Mouse (Mus musculus): ENCODE measurements around the gene Notch1. TPM values are rescaled to one million over a fixed set of nuclear protein-coding genes. Genes with fewer than 3 reads are reported as not detected.

Notch1 gene
- polyA plus RNA-seq (2015; fragmentation: Nextera tagmentation; extraction: Ambion mirVana) = 12.1 and 12.9 TPM in 2 replicates

- Histone ChIP-seq H3K9me3 (replicated peaks; ENCODE audit: low read length) (no peaks in the 10 kb centered on the region), H3K27ac (peak within 1 kb of the TSS; percentile 70), H3K9ac (ENCODE audit: low read depth, low read length) (no peak within 1 kb of the TSS), H3K4me3 (replicated peaks; ENCODE audit: low read depth, low read length) (no peak within 1 kb of the TSS), H3K27me3 (ENCODE audit: insufficient read depth, low read length) (no peaks in the 10 kb centered on the region), H3K36me3 (ENCODE audit: insufficient read depth, low read length) (no peaks in the 10 kb centered on the region), H3K4me1 (replicated peaks; ENCODE audit: insufficient read depth, low read length) (peaks cover 20% of the 10 kb centered on the region), H3K4me2 (ENCODE audit: low read length) (peak within 1 kb of the TSS; percentile 38)
- peak; percentile 10; the same call in 1 of the 2 replicates for TF ChIP-seq CTCF (IDR thresholded peaks at IDR 0.05; ENCODE audit: low read depth)
- peak; percentile 61 for ATAC-seq (replicated peaks; ENCODE audit: low FRiP score, low read depth)
- DNase-seq (ENCODE audit: low spot score) = peak; percentile 78
- WGBS = 3% methylated on average over 12 of the region's 12 CpGs
Measured at GRCm38 (mm10) chr2:26516275-26516674, at the start of gene Notch1. Gene Notch1 (minus strand): TSS chr2:26516663.

DNA sequence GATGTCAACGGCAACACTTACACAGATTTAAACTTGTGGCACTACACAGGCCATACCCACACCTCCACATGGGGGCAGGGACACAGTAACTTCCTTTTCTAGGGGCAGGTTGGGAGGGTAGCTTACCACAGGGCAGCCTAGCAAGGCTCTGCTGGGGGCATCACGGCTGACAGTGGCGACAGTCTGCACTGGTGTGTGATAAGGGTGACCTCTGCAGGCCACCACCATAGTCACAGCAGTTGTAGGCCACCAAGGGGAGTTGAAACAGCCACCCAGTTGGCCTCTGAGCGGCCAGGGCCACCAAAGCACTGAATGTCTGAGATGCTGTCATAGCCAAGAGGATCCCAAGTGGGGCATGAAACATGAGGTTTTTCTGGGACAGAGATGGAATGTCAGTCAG lies 49.8 kb upstream of the Notch1 start:
- H3K4me3 ChIP-seq (replicated peaks; ENCODE audit: low read depth, low read length) = no peak overlapping the region
- H3K9me3 ChIP-seq (replicated peaks; ENCODE audit: low read length) = no peaks in the 10 kb centered on the region
- no peak for ATAC-seq (replicated peaks; ENCODE audit: low FRiP score, low read depth)
- peak; percentile 74 for TF ChIP-seq CTCF (IDR thresholded peaks at IDR 0.05; ENCODE audit: low read depth)
- no peaks in the 10 kb centered on the region for H3K27me3 ChIP-seq (ENCODE audit: insufficient read depth, low read length)
- no peak overlapping the region for H3K27ac ChIP-seq
- 20% methylated on average over 4 of the region's 4 CpGs for WGBS
- H3K9ac ChIP-seq (ENCODE audit: low read depth, low read length) = no peak overlapping the region
- no peaks in the 10 kb centered on the region for H3K36me3 ChIP-seq (ENCODE audit: insufficient read depth, low read length)
- 0 out of 2 replicates have a peak, but pooled peaks cover 3% of the 10 kb centered on the region for H3K4me1 ChIP-seq (replicated peaks; ENCODE audit: insufficient read depth, low read length)
- H3K4me2 ChIP-seq (ENCODE audit: low read length) = no peak overlapping the region
- DNase-seq (ENCODE audit: low spot score) = peak; percentile 70

GRCm38 (mm10) chr2:26561351-26562016 lies 45.0 kb upstream of the Notch1 start:
- peak; percentile 99 for TF ChIP-seq CTCF (IDR thresholded peaks at IDR 0.05; ENCODE audit: low read depth)
- H3K27me3 ChIP-seq (ENCODE audit: insufficient read depth, low read length) = no peaks in the 10 kb centered on the region
- 30% methylated on average over 6 of the region's 6 CpGs for WGBS
- H3K9me3 ChIP-seq (replicated peaks; ENCODE audit: low read length) = no peaks in the 10 kb centered on the region
- H3K4me3 ChIP-seq (replicated peaks; ENCODE audit: low read depth, low read length) = no peak overlapping the region
- ATAC-seq (replicated peaks; ENCODE audit: low FRiP score, low read depth) (peak; percentile 51; the same call in 1 of the 2 replicates), DNase-seq (ENCODE audit: low spot score) (peak; percentile 90)
- H3K4me1 ChIP-seq (replicated peaks; ENCODE audit: insufficient read depth, low read length) = no peaks in the 10 kb centered on the region
- no peak overlapping the region for H3K9ac ChIP-seq (ENCODE audit: low read depth, low read length)
- H3K4me2 ChIP-seq (ENCODE audit: low read length) = no peak overlapping the region
- no peak overlapping the region for H3K27ac ChIP-seq
- H3K36me3 ChIP-seq (ENCODE audit: insufficient read depth, low read length) = no peaks in the 10 kb centered on the region

DNA sequence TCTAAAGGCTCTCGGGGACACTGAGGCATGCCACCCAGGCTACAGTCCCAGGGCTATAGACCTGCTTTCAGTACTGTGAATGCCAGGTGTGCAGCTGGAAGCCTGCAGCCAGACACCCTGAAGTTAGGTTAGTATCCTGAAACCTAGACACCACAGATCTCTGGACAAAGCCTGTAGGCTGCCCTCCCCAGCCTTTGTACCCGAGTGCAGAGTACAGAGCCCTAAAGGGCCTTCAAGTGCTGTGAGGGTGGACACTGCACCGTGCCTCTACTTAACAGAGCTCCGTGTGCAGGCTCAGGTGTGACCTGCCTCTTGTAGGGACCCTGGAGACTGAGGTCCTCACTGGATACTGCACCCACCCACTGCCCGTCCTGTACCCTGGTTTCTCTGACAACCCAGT lies 44.0 kb upstream of the Notch1 start:
- ATAC-seq (replicated peaks; ENCODE audit: low FRiP score, low read depth) (no peak), DNase-seq (ENCODE audit: low spot score) (no peak)
- no peak for TF ChIP-seq CTCF (IDR thresholded peaks at IDR 0.05; ENCODE audit: low read depth)
- Histone ChIP-seq H3K4me2 (ENCODE audit: low read length) (no peak overlapping the region), H3K9me3 (replicated peaks; ENCODE audit: low read length) (no peaks in the 10 kb centered on the region), H3K27ac (no peak overlapping the region), H3K4me1 (replicated peaks; ENCODE audit: insufficient read depth, low read length) (no peaks in the 10 kb centered on the region), H3K9ac (ENCODE audit: low read depth, low read length) (no peak overlapping the region), H3K27me3 (ENCODE audit: insufficient read depth, low read length) (no peaks in the 10 kb centered on the region), H3K4me3 (replicated peaks; ENCODE audit: low read depth, low read length) (no peak overlapping the region), H3K36me3 (ENCODE audit: insufficient read depth, low read length) (no peaks in the 10 kb centered on the region)
- WGBS = 84% methylated on average over 5 of the region's 5 CpGs

GRCm38 (mm10) chr2:26556535-26556993 lies 40.1 kb upstream of the Notch1 start:
- no peak overlapping the region for H3K4me3 ChIP-seq (replicated peaks; ENCODE audit: low read depth, low read length)
- ATAC-seq (replicated peaks; ENCODE audit: low FRiP score, low read depth) (no peak), DNase-seq (ENCODE audit: low spot score) (no peak)
- 29% methylated on average over 4 of the region's 4 CpGs for WGBS
- no peak for TF ChIP-seq CTCF (IDR thresholded peaks at IDR 0.05; ENCODE audit: low read depth)
- no peaks in the 10 kb centered on the region for H3K36me3 ChIP-seq (ENCODE audit: insufficient read depth, low read length)
- H3K27ac ChIP-seq = no peak overlapping the region
- H3K9me3 ChIP-seq (replicated peaks; ENCODE audit: low read length) = no peaks in the 10 kb centered on the region
- H3K27me3 ChIP-seq (ENCODE audit: insufficient read depth, low read length) = no peaks in the 10 kb centered on the region
- no peak overlapping the region for H3K4me2 ChIP-seq (ENCODE audit: low read length)
- no peak overlapping the region for H3K9ac ChIP-seq (ENCODE audit: low read depth, low read length)
- no peaks in the 10 kb centered on the region for H3K4me1 ChIP-seq (replicated peaks; ENCODE audit: insufficient read depth, low read length)

DNA sequence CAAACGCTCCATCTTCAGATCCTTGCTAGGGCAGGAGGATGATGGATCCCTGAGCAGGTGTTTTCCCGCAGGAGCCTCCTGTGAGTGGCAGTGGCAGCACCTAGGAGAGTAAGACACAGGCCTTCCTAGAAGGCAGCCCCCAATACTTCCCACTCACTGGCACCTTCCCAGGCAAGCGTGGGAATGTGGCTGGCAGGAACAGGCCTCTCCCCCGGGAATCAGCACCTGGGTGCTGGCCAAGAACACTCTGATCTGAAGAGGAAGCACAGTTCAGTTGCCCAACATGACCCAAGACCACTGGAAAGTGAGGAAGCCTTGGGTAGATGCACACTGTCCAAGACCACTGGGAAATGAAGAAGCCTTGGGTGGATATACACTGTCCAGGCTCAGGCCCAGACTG lies 38.6 kb upstream of the Notch1 start:
- Histone ChIP-seq H3K9me3 (replicated peaks; ENCODE audit: low read length) (no peaks in the 10 kb centered on the region), H3K4me3 (replicated peaks; ENCODE audit: low read depth, low read length) (no peak overlapping the region), H3K27ac (no peak overlapping the region), H3K27me3 (ENCODE audit: insufficient read depth, low read length) (no peaks in the 10 kb centered on the region), H3K4me2 (ENCODE audit: low read length) (no peak overlapping the region), H3K9ac (ENCODE audit: low read depth, low read length) (no peak overlapping the region), H3K4me1 (replicated peaks; ENCODE audit: insufficient read depth, low read length) (peaks cover 3% of the 10 kb centered on the region), H3K36me3 (ENCODE audit: insufficient read depth, low read length) (no peaks in the 10 kb centered on the region)
- DNase-seq (ENCODE audit: low spot score) = no peak
- no peak for ATAC-seq (replicated peaks; ENCODE audit: low FRiP score, low read depth)
- 76% methylated on average over 4 of the region's 4 CpGs for WGBS
- TF ChIP-seq CTCF (IDR thresholded peaks at IDR 0.05; ENCODE audit: low read depth) = no peak
